Mouse (Mus musculus) cortical plate, adult 2 months (tissue): ENCODE measurements around the gene Scn5a. TPM values are rescaled to one million over a fixed set of nuclear protein-coding genes. Genes with fewer than 3 reads are reported as not detected.

Experiments used
- H3K27ac ChIP-seq: fragments of 200-500 bp; 2 replicates; pipeline ENCODE4 v1.5.1; 2012; ENCODE audit warnings: low read length, control low read depth, inconsistent platforms; ENCODE audit not compliant: insufficient read depth
- H3K4me1 ChIP-seq: fragments of 200-500 bp; 2 replicates; pipeline ENCODE4 v1.6.1; 2011; ENCODE audit warnings: low read length; ENCODE audit not compliant: control insufficient read depth, insufficient read depth
- H3K4me3 ChIP-seq: fragments of 200-500 bp; 2 replicates; pipeline ENCODE4 v1.5.1; 2011; ENCODE audit warnings: mild to moderate bottlenecking, low read length, control low read depth; ENCODE audit not compliant: insufficient read depth
- CTCF ChIP-seq: fragments of 200-500 bp; IDR thresholded peaks from 2 replicates; pipeline ENCODE4 v1.5.1; 2011; ENCODE audit warnings: mild to moderate bottlenecking, control low read depth, low read length; ENCODE audit not compliant: insufficient read depth; ENCODE audit errors: extremely low read depth
- POLR2A ChIP-seq: fragments of 200-500 bp; IDR thresholded peaks from 2 replicates; pipeline ENCODE4 v1.6.1; 2011; ENCODE audit warnings: mild to moderate bottlenecking, low read length, control low read depth; ENCODE audit not compliant: insufficient read depth; ENCODE audit errors: extremely low read depth
- polyA plus RNA-seq: library from polyadenylated mRNA; depleted of rRNA; stranded (reverse); fragments of >200 nt; gene quantifications from 2 replicates; pipeline ENCODE4 v1.2.3, GENCODE M21; 2012

Scn5a gene
- polyA plus RNA-seq, 1 experiment, result 0.38 TPM

DNA sequence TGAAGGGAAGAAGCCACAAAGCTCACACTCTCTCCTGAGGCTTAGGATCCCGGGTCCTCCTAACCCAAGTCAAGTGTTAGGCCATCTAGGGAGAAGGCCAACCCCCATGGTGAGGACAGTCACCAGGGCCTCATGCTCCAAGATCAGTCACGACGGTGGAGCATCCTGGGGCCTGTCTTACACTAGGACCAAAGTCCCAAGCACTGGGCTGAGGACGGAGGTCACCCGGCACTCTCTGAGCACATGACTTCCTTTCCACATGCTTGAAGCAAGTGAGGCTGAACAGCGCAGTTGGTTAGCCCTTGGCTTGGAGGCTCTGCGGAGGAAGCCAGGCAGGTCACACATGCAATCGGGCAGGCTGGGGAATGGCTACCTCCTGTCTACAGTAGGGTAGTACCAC lies 63.8 kb downstream of the Scn5a start:
- Histone ChIP-seq H3K4me1 (no peaks in the 10 kb centered on the region), H3K4me3 (no peak overlapping the region), H3K27ac (no peak overlapping the region)
- TF ChIP-seq POLR2A (no peak), CTCF (no peak)

DNA sequence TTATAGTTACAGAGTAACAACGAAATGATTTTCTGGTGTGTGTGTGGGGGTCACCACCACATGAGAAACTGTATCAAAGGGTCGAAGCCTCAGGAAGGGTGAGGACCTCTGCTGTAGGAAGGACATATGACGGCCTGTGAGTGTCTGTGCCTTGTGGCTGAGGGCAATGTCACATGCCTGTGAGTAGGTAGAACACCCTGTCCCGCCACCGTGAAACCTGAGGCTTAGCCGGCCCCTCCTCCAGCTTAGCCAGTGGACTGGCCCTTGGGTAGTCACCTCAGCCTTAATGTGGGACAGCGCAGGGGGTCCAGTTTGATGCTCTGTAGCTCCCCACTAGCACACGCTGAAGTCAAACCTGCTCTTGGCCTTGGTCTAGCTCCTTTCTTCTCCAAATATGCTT lies 65.0 kb downstream of the Scn5a start:
- H3K4me1 ChIP-seq, result no peaks in the 10 kb centered on the region
- no peak for TF ChIP-seq POLR2A
- TF ChIP-seq CTCF, result no peak
- no peak overlapping the region for H3K27ac ChIP-seq
- H3K4me3 ChIP-seq, result no peak overlapping the region

DNA sequence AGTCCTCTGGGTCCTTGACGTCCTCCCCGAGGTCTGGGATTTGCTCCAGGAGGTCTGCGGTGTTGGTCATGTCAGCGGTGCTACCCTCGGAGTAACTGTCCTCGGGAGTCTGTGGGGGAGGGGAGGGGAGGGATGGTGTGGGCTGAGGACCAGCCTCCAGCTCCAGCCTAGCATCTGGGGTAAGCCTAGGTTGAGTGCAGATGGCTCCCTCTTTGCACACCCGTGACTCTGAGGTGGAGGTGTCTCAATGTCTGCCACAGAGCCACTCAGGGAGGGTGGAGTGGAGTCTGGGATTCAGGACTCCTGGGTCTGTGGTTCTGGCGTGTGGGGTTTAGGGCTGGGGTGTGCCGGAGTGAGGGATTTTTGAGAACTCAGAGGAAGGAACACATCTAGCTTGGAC lies 65.8 kb downstream of the Scn5a start:
- no peak for TF ChIP-seq CTCF
- no peak for TF ChIP-seq POLR2A
- Histone ChIP-seq H3K27ac (no peak overlapping the region), H3K4me1 (no peaks in the 10 kb centered on the region), H3K4me3 (no peak overlapping the region)

DNA sequence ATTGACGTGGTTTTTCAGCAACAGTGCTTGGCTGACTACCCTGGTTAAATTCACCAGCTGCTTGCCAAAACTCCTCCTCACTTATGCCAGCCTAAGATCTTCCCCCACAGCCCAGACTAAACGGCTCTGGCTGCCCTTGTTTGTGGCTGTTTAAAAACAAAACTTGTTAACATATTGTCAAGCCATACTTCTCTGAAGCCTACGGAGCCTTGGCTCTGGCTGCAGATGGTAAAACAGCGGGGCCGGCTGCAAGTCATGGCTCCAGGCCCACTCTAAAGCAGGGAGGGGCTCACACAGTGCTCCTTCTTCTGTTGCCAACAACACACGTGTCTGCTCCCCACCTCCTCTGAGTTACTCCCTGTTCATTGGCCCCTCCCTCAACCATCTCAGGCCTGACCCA lies 67.9 kb downstream of the Scn5a start:
- H3K4me1 ChIP-seq, result no peaks in the 10 kb centered on the region
- TF ChIP-seq CTCF, result no peak
- no peak for TF ChIP-seq POLR2A
- H3K4me3 ChIP-seq, result no peak overlapping the region
- H3K27ac ChIP-seq, result no peak overlapping the region

DNA sequence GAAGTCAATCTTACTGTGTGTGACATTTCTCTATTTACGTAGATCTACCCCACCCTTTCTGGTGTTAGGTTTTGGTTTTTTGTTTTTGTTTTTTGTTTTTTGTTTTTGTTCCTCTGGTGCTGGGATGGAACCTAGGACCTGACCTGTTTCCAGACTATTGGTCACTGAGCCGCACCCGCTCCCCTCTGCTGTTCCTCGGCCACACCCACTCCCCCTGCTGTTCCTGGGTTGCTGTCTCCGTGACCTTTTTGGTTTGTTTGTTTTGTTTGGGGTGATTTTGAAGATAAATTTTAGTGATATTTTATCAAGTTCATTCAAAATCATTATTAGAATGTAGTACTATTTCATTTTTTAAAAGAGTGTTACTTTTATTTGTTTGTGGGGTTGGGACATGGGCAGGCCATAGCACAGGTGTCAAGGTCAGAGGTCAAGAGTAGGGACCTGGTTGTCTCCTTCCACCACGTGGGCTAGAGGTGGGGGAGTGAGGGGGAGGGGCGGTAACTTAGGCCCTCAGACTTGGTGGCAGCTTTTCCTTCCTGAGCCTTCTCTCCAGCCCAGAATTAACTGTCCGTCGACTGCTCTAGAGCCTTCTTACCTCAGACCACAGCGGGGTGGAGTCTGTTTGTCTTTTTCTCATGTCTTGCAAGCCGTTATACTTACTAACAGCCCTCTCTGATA lies 73.7 kb downstream of the Scn5a start:
- Histone ChIP-seq H3K4me1 (no peaks in the 10 kb centered on the region), H3K27ac (no peak overlapping the region), H3K4me3 (no peak overlapping the region)
- TF ChIP-seq CTCF, result no peak
- TF ChIP-seq POLR2A, result no peak

DNA sequence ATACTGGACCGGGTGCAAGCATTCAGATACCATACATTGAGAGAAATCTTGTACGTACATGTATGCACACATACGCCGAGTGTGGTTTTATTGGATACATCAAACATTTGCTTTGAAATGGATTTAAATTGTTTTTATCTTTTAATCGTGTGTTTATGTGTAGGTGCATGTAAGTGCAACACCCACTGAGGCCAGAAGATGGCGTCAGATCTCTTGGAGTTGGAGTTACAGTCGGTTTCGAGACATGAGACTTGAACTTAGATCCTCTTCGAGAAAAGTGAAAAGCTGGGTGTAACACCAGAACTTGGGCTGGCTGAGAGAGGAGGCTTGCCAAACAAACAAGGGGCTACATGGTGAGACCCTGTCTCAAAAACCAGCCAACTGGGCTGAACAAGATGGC lies 75.2 kb downstream of the Scn5a start:
- no peak for TF ChIP-seq POLR2A
- no peak for TF ChIP-seq CTCF
- H3K4me3 ChIP-seq, result no peak overlapping the region
- no peak overlapping the region for H3K27ac ChIP-seq
- no peaks in the 10 kb centered on the region for H3K4me1 ChIP-seq

DNA sequence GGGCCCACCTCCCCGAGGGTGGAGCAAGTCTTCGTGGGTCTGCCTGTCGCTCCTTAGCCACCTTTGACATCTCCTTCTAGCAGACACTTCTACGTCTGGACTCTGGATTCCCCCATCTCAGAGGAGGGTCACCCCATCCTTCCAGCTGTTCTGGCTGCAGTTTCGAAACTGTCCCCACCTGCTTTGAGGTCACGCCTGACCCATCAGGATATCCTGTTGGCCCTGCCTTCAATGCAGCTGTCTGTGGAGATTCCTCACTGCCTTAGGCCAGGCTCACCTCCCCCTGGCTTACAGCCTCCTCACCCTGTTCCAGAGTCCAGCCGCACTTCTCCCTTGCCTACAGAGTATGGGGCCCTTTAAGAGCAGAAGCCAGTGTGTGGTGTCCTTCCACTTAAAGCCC lies 79.9 kb downstream of the Scn5a start:
- Histone ChIP-seq H3K4me1 (peaks cover 2% of the 10 kb centered on the region; the same call in 1 of the 2 replicates), H3K27ac (no peak overlapping the region), H3K4me3 (no peak overlapping the region)
- TF ChIP-seq POLR2A (no peak), CTCF (no peak)

DNA sequence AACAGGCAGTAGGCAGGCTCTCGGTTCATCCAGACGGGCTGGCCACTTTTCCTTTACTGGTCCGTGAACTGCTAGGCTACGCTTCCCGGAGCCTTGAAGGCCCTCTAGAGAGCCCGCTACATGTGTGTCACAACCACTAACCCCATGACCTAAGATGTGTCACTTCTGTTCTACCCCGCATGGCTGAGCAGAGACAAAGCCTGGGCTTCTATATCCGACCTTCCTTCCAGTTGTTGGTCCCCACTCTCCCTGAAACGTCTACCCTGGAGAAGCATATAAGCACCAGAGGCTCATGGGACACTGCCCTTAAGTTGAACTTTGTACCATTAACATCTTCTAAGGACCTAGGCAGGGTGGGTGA lies 80.6 kb downstream of the Scn5a start:
- no peak overlapping the region for H3K4me3 ChIP-seq
- peaks cover 2% of the 10 kb centered on the region; the same call in 1 of the 2 replicates for H3K4me1 ChIP-seq
- TF ChIP-seq POLR2A, result no peak
- no peak for TF ChIP-seq CTCF
- H3K27ac ChIP-seq, result no peak overlapping the region

DNA sequence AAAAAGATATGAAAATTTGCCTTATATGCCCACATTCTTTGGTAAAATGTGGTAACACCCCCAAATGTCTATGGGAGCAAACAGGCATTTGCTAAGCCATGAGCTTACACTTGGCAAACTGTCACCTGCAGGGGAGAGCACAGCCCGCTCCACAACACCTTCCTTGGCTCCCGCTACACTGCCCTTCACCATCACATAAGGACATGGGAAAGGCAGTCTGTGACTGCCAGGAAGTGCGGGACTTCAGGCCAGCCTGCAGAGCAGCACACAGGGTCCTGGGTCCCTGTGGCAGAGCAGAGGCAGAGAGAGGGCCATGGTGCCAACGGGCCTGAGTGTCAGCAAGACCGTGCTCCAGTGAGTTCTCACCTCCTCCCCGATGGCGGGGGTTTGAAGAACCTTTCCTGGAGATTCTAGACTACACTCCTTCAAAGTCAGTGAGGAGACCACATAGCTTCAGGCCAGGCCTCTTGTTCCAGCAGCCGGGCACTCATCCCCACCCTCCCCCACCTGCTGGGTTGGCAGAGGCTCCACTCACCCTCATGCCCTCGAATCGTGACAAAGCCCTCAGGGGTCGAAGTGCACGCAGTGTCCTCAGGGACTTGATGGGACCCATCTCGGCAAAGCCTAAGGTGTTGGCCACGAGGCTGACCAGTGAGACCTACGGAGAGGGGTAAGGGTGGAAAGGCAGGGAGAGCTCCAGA lies 81.1 kb downstream of the Scn5a start:
- Histone ChIP-seq H3K27ac (no peak overlapping the region), H3K4me3 (no peak overlapping the region), H3K4me1 (peaks cover 2% of the 10 kb centered on the region; the same call in 1 of the 2 replicates)
- TF ChIP-seq CTCF (no peak), POLR2A (no peak)

DNA sequence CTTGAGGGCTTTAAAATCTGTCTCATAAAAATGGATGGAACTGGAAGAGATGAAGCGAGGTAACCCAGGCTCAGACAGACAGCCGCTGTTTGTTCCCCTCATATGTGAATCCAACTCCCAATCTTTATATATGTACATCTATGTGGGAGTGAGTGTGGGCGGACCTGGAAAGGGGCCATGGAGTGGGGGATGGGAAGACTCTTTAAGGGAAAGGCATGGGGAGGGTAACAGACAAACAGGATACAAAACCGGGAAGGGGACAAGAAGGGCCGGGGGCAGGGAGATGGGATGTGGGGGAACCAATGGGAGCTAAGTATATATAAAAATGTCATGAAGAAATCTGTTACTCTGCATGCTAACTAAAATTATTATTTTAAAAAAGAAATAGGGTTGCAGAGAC lies 81.9 kb downstream of the Scn5a start:
- no peak overlapping the region for H3K27ac ChIP-seq

DNA sequence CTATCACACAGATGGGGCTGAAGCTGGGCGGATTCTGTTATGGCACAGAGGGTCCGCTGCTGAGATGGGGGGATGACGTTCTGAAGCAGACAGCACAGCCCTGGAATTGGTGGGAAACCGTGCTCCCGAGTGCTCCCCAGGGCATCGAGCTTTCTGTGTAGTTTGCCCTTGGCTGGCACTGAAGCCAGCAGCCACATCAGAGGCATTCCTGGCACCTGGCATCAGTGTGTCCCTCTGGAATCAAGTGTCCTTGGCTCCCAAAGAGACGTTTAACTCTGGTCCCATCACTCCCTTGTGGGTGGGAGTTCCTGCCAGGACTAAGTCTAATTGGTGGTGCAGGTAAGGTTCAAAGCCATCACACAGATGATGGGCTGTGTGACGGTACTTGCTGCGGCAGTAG lies 82.5 kb downstream of the Scn5a start:
- TF ChIP-seq POLR2A, result no peak
- TF ChIP-seq CTCF, result no peak
- Histone ChIP-seq H3K4me3 (no peak overlapping the region), H3K4me1 (peaks cover 2% of the 10 kb centered on the region; the same call in 1 of the 2 replicates), H3K27ac (no peak overlapping the region)

More for the DNA sequence above, 81.9 kb downstream of the Scn5a start:
- Histone ChIP-seq H3K4me1 (peaks cover 2% of the 10 kb centered on the region; the same call in 1 of the 2 replicates), H3K4me3 (no peak overlapping the region)
- TF ChIP-seq CTCF, result no peak
